Mouse (Mus musculus) forebrain, embryonic 14.5 days (tissue): Measurements from ENCODE around the gene Frat1. TPM values are rescaled to one million over a fixed set of nuclear protein-coding genes. Genes with fewer than 3 reads are reported as not detected.

Experiments
- ATAC-seq: fragments of 200-750 bp; cut with Nextera tagmentation; 2 replicates; pipeline ENCODE4 v1.8.0; 2017; ENCODE audit warnings: mild to moderate bottlenecking, moderate library complexity
- DNase-seq: peaks from one replicate; pipeline ENCODE4 v3.0.0-alpha.2; 2015; ENCODE audit warnings: low spot score
- H3K27ac ChIP-seq: fragments of 300-500 bp; sonication (generic); 2 replicates; pipeline ENCODE4 v1.5.1; 2014; ENCODE audit warnings: low read depth, mild to moderate bottlenecking, control low read depth, low read length, moderate library complexity
- H3K27me3 ChIP-seq: fragments of 300-500 bp; sonication (generic); replicated peaks from 2 replicates; pipeline ENCODE4 v1.6.1; 2014; ENCODE audit warnings: low read length, control low read depth, mixed read lengths; ENCODE audit not compliant: control insufficient read depth, insufficient read depth
- H3K36me3 ChIP-seq: fragments of 300-500 bp; sonication (generic); 2 replicates; pipeline ENCODE4 v1.6.1; 2014; ENCODE audit warnings: low read length, control low read depth; ENCODE audit not compliant: control insufficient read depth, insufficient read depth
- H3K4me1 ChIP-seq: fragments of 300-500 bp; sonication (generic); 2 replicates; pipeline ENCODE4 v1.6.1; 2014; ENCODE audit warnings: antibody characterized with exemption, low read length, control low read depth; ENCODE audit not compliant: control insufficient read depth, insufficient read depth
- H3K4me2 ChIP-seq: fragments of 300-500 bp; sonication (generic); 2 replicates; pipeline ENCODE4 v1.6.1; 2014; ENCODE audit warnings: mild to moderate bottlenecking, control low read depth, low read length
- H3K4me3 ChIP-seq: fragments of 300-500 bp; sonication (generic); 2 replicates; pipeline ENCODE4 v1.5.1; 2014; ENCODE audit warnings: low read depth, low read length, control low read depth
- H3K9ac ChIP-seq: fragments of 300-500 bp; sonication (generic); 2 replicates; pipeline ENCODE4 v1.6.1; 2014; ENCODE audit warnings: mild to moderate bottlenecking, low read length, control low read depth, moderate library complexity
- H3K9me3 ChIP-seq: fragments of 300-500 bp; sonication (generic); replicated peaks from 2 replicates; pipeline ENCODE4 v1.6.1; 2016; ENCODE audit warnings: low read length, control low read depth, mixed read lengths; ENCODE audit not compliant: control insufficient read depth
- WGBS: fragments of 180-500 bp; shearing (Covaris S2); extraction: QIAGEN DNeasy Blood & Tissue Kit; methylation state at CpG from one replicate; pipeline ENCODE4 v1.1.7; 2014; 5-methylcytosine and 5-hydroxymethylcytosine counted together
- polyA plus RNA-seq: library from polyadenylated mRNA; unstranded; fragments of >200 nt; fragmentation: Nextera tagmentation; extraction: Ambion mirVana; gene quantifications from 2 replicates; pipeline ENCODE4 v1.2.1, GENCODE M21; 2014

Gene Frat1
- 34.9 and 35.5 TPM in 2 replicates for polyA plus RNA-seq

DNA sequence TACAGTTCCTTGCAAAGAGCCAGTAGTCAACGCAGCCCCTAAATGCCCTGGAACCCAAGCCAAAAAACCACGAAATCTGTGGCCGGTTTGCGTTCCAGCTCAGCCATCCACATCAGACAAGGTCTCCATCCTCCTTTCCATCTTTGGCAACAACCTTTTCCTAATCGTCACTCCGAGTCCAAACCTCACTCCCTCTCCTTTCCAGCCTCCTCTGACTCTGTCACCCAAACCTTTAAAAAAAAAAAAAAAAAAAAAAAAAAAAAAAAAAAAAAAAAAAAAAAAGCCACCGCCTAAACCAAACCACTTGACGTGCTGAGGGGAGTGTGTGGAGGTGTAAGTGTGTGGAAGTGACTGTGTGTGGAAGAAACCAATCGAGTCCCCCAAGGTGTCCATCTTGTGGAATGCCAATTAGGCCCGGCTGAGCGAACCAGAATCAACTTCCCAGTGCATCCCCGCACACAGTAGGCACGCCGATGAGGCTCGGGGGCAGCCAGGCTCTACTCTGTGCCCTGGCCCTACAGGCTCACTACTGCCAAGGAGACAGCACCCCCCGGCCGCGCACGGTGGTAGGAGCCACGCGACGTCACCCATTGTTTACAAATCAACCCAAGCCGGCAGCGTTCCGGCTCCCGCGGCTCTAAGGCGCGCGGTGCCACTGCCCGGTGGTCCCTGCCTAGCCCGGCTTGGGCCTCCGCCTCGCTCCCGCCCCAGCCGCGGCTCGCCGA is at the start of gene Frat1:
Frat1 (plus strand) TSS at position 590 of the 725 bp plus-strand sequence.
- H3K27me3 ChIP-seq, result no peaks in the 10 kb centered on the region
- H3K36me3 ChIP-seq, result no peaks in the 10 kb centered on the region
- peak within 1 kb of the TSS; percentile 97 for H3K4me2 ChIP-seq
- peak within 1 kb of the TSS; percentile 81 for H3K4me3 ChIP-seq
- peaks cover 19% of the 10 kb centered on the region for H3K4me1 ChIP-seq
- ATAC-seq, result peak; percentile 93
- H3K9me3 ChIP-seq, result no peaks in the 10 kb centered on the region
- H3K9ac ChIP-seq, result peak within 1 kb of the TSS; percentile 81
- WGBS, result under 1% methylated on average over 39 of the region's 39 CpGs
- H3K27ac ChIP-seq, result peak within 1 kb of the TSS; percentile 94
- peak; percentile 95 for DNase-seq

DNA sequence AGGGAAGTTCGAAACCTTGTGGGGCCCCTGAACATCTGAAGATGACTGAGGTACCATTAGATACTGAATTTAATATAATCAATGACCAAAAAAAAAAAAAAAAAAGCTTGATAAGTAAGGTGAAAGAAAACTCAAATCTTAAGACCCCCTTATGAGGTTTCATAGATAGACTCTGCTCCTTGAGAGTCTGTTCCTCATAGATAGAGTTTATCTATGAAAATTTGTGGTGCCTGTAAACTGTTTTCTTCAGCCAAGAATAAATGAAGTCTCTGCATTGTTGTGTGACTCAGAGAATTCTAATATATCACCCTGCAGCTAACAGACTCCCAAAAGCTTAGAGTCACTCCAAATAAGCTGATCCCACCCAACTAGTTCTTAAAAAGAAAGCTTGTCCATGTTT is 42.9 kb upstream of the Frat1 start:
- Histone ChIP-seq H3K4me2 (no peak overlapping the region), H3K4me3 (no peak overlapping the region), H3K27ac (no peak overlapping the region), H3K9me3 (no peaks in the 10 kb centered on the region), H3K36me3 (peaks cover 25% of the 10 kb centered on the region), H3K9ac (no peak overlapping the region), H3K27me3 (no peaks in the 10 kb centered on the region), H3K4me1 (no peaks in the 10 kb centered on the region)
- 98% methylated on average over 1 of the region's 1 CpGs for WGBS
- no peak for DNase-seq
- ATAC-seq, result no peak

DNA sequence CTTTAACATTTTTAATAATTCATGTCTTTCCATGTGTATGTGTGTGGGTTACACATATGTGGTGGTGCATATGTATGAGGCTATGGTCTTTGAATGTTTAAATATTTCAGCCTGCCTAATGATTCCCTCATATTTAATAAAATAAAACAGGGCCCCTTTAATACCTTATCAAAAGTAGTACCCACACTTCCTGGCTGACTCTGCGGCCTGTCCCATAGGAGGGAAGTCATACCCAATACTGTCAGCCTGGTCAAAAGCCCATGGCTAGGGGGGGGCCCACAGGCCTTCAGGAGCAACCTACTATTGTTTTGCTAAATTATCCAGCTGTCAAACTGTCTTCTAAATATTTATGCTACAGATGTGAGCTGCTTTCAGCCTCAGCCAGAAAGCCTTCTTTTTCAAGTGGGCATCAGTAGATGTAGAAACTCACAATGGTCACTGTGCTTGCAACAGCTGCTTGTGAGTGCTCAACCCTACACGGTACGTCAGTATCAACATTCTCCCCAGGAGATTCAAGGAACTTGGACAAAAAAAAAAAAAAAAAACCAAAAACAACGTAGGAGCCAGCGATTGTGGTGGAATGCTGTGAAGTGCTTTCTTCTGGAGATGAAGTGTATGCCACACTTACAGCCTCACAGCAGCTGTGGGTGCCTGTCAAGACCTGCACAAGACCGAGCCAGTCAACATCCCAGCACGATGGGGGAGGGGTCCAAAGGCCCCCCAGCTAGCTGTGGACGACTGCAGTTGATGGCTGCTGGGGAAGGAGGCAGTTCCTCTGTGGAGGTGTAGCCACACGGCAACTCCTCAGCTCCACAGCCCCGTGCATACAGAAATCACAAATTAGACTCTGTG is 40.4 kb upstream of the Frat1 start:
- DNase-seq (no peak), ATAC-seq (no peak)
- peaks cover 16% of the 10 kb centered on the region for H3K36me3 ChIP-seq
- no peak overlapping the region; the same call in 1 of the 2 replicates for H3K9ac ChIP-seq
- H3K4me1 ChIP-seq, result no peaks in the 10 kb centered on the region
- H3K27ac ChIP-seq, result no peak overlapping the region
- WGBS, result 75% methylated on average over 10 of the region's 10 CpGs
- H3K4me2 ChIP-seq, result no peak overlapping the region
- H3K27me3 ChIP-seq, result no peaks in the 10 kb centered on the region
- H3K9me3 ChIP-seq, result no peaks in the 10 kb centered on the region
- no peak overlapping the region for H3K4me3 ChIP-seq

DNA sequence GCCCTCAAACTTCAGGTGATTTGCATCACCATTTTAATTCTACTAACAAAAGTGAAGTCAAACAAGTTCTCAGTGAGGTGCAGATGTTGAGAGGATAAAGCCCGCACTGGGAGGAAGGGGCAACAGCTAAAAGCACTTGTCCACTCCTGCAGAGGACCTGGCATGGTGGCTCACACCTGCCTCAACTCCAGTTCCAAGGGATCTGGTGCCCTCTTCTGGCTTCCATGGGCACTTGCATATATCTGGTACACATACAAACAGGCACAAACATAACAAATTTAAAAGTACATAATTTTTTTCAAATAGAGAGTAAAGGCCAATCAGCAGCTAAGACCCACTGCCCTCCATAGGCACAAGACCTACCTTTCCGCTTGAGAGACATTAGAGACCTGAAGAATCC is 38.4 kb upstream of the Frat1 start:
- Histone ChIP-seq H3K4me3 (no peak overlapping the region), H3K36me3 (peaks cover 3% of the 10 kb centered on the region; the same call in 1 of the 2 replicates), H3K9me3 (no peaks in the 10 kb centered on the region), H3K27me3 (no peaks in the 10 kb centered on the region), H3K9ac (no peak overlapping the region), H3K27ac (no peak overlapping the region), H3K4me2 (no peak overlapping the region), H3K4me1 (no peaks in the 10 kb centered on the region)
- ATAC-seq (no peak), DNase-seq (no peak)
- 80% methylated on average over 2 of the region's 2 CpGs for WGBS

DNA sequence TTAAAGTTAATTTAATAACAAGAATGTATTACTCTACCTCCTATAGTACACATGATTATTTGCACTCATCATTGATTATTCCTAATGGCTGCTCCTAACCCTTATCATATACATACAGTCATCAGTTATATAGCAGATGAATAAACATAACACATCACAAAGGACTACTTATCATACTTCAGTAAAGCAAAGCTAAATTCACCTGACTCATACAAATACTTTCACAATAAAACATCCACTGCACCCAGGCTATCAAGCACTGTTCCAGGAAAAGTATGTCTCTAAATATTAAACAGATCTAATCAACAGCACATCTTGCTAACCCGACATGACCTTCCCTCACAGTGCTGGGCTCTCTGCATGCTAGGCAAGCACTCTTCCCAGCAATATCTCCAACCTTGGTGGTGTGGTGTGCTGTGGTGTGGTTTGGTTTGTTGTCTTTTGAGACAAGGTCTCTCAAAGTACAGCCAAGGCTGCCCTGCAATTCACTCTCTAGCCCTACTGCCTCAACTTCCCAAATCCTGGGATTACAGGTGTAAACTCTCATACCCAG is 36.8 kb upstream of the Frat1 start:
- H3K36me3 ChIP-seq, result no peaks in the 10 kb centered on the region
- no peak overlapping the region for H3K4me2 ChIP-seq
- DNase-seq (no peak), ATAC-seq (no peak)
- H3K9me3 ChIP-seq, result no peaks in the 10 kb centered on the region
- no peaks in the 10 kb centered on the region for H3K27me3 ChIP-seq
- H3K4me1 ChIP-seq, result no peaks in the 10 kb centered on the region
- H3K9ac ChIP-seq, result no peak overlapping the region
- WGBS, result 96% methylated on average over 1 of the region's 1 CpGs
- H3K27ac ChIP-seq, result no peak overlapping the region
- no peak overlapping the region for H3K4me3 ChIP-seq

DNA sequence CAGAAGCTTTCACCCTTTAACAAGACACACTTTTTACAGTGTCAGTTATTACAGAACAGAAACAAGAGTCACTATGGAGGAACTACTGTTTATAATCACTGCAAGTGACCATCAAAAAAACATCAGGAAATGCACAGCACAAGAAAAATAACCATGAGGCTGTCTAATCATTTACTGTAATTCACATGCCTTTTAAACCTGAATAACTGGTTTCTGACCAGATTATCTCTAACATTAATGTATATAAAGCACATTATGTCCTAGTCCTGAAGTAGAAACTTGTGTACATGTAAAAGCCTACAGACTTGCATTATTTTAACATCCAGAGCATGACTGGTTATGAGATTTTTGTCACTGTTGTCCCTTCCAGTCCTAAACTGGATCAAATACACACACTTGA is 35.8 kb upstream of the Frat1 start:
- ATAC-seq (no peak), DNase-seq (no peak)
- H3K4me3 ChIP-seq, result no peak overlapping the region
- no peak overlapping the region for H3K9ac ChIP-seq
- H3K36me3 ChIP-seq, result no peaks in the 10 kb centered on the region
- no peak overlapping the region for H3K27ac ChIP-seq
- H3K27me3 ChIP-seq, result no peaks in the 10 kb centered on the region
- H3K4me2 ChIP-seq, result no peak overlapping the region
- no peaks in the 10 kb centered on the region for H3K4me1 ChIP-seq
- H3K9me3 ChIP-seq, result no peaks in the 10 kb centered on the region

DNA sequence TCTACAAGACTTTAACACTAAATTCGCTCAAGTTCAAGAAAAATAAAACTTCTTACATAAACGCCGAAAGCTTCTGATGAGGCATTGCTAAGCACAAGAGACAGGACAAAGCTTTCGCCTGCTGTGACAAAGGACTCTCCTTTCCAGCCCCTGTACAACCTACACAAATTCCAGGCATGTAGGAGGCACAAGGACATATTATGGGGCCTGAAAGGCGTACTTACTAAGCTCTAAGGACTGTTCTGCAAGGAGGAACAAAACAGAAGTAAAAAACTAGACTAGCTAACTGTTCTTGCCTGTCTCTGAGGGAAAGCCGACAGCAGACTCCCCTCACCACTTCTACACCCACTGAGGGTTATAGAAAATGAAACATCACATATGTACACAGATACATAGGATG is 34.9 kb upstream of the Frat1 start:
- H3K4me2 ChIP-seq, result 0 out of 2 replicates have a peak overlapping the region, but pooled peaks have one; percentile 3
- DNase-seq (no peak), ATAC-seq (no peak)
- H3K9ac ChIP-seq, result peak overlapping the region; percentile 52; the same call in 1 of the 2 replicates
- H3K9me3 ChIP-seq, result no peaks in the 10 kb centered on the region
- no peaks in the 10 kb centered on the region for H3K27me3 ChIP-seq
- no peaks in the 10 kb centered on the region for H3K4me1 ChIP-seq
- WGBS, result 22% methylated on average over 6 of the region's 6 CpGs
- no peak overlapping the region for H3K27ac ChIP-seq
- no peak overlapping the region for H3K4me3 ChIP-seq
- no peaks in the 10 kb centered on the region for H3K36me3 ChIP-seq

DNA sequence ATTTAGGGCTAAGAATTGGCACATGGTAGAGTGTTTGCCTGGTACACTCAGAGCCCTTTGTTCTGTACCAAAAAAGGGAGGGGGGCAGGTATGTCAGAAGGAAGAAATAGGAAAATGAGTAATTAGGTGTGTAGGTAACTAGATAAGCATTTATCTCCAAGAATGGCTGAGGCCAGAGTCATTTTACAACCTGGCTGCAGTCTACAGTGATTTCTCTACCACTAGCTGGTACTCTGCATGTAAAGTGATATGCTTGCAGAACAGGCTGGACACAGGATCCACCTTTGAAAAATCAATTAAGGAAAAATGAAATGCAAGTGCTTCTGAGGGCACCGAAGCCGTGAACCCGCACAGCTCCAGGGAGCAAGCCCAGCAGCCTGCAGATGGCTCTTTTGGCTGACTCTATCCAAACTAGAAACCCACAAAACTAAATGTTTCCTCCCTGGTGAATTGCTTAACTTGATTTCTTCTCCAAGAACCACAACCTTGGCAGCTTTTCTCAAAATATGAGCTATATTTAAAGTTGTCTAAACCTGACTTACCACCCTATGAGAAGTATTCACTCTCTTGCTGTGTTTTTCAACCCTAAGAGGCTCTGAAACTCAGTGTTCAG is 33.5 kb upstream of the Frat1 start:
- ATAC-seq (no peak), DNase-seq (no peak)
- 89% methylated on average over 3 of the region's 3 CpGs for WGBS
- H3K9me3 ChIP-seq, result no peaks in the 10 kb centered on the region
- 0 out of 2 replicates have a peak, but pooled peaks cover 2% of the 10 kb centered on the region for H3K4me1 ChIP-seq
- no peak overlapping the region for H3K27ac ChIP-seq
- no peaks in the 10 kb centered on the region for H3K36me3 ChIP-seq
- no peaks in the 10 kb centered on the region for H3K27me3 ChIP-seq
- H3K9ac ChIP-seq, result no peak overlapping the region
- no peak overlapping the region for H3K4me2 ChIP-seq
- no peak overlapping the region for H3K4me3 ChIP-seq
